Mouse (Mus musculus) embryonic fibroblast, embryonic 13.5 days (primary cell): ENCODE measurements around the gene Gm11983.

Experiments
- CTCF ChIP-seq: IDR thresholded peaks from 2 replicates; pipeline ENCODE4 v1.5.1; 2011; ENCODE audit warnings: mild to moderate bottlenecking, control low read depth, low read length, moderate library complexity, borderline replicate concordance; ENCODE audit not compliant: insufficient read depth
- POLR2A ChIP-seq: IDR thresholded peaks from 2 replicates; pipeline ENCODE4 v1.6.1; 2011; ENCODE audit warnings: low read depth, mild to moderate bottlenecking, control low read depth, low read length, moderate library complexity

GRCm38 (mm10) chr11:6859898-6860858 lies 22.7 kb upstream of the Gm11983 start:
- no peak for TF ChIP-seq CTCF
- no peak for TF ChIP-seq POLR2A
